Mouse (Mus musculus): ENCODE data around the gene Zc3h10. TPM values are rescaled to one million over a fixed set of nuclear protein-coding genes. Genes with fewer than 3 reads are reported as not detected.
"Not testable (repeated sequence)": the region's sequence is repeated elsewhere in the genome, so short reads cannot be mapped to it uniquely, and the experiment has no call there.

The Zc3h10 gene
- polyA plus RNA-seq, 1 experiment from 2014 or later, result 9.5 TPM

- ATAC-seq (replicated peaks; ENCODE audit: extremely low read depth, insufficient read depth, low FRiP score), result peak; percentile 55
- no peaks in the 10 kb centered on the region for H3K27me3 ChIP-seq (ENCODE audit: control insufficient read depth, insufficient read depth, low read length)
- H3K4me1 ChIP-seq (ENCODE audit: control insufficient read depth, insufficient read depth, low read length), result peaks cover 49% of the 10 kb centered on the region
- WGBS, result 11% methylated on average over 12 of the region's 12 CpGs
- H3K36me3 ChIP-seq (ENCODE audit: control insufficient read depth, insufficient read depth), result peaks cover 38% of the 10 kb centered on the region
- H3K4me2 ChIP-seq (ENCODE audit: low read depth, low read length), result peak overlapping the region; percentile 78
- no peaks in the 10 kb centered on the region for H3K9me3 ChIP-seq (replicated peaks; ENCODE audit: control insufficient read depth, low read length)
- H3K4me3 ChIP-seq (ENCODE audit: low read length), result peak overlapping the region; percentile 75
- peak overlapping the region; percentile 99 for H3K27ac ChIP-seq (ENCODE audit: low read length)
- H3K9ac ChIP-seq (ENCODE audit: low read length), result peak overlapping the region; percentile 88
Measured at GRCm38 (mm10) chr10:128492633-128493311, 54.8 kb downstream of the Zc3h10 start.

GRCm38 (mm10) chr10:128492051-128492450 is 55.5 kb downstream of the Zc3h10 start:
- Histone ChIP-seq H3K4me2 (ENCODE audit: low read depth, low read length) (peak overlapping the region; percentile 78), H3K4me1 (ENCODE audit: control insufficient read depth, insufficient read depth, low read length) (peaks cover 47% of the 10 kb centered on the region), H3K9ac (ENCODE audit: low read length) (peak overlapping the region; percentile 88), H3K27ac (ENCODE audit: low read length) (peak overlapping the region; percentile 99), H3K4me3 (ENCODE audit: low read length) (peak overlapping the region; percentile 75), H3K36me3 (ENCODE audit: control insufficient read depth, insufficient read depth) (peaks cover 46% of the 10 kb centered on the region)
- not testable (repeated sequence) for ATAC-seq (replicated peaks; ENCODE audit: extremely low read depth, insufficient read depth, low FRiP score); H3K27me3 ChIP-seq (ENCODE audit: control insufficient read depth, insufficient read depth, low read length); H3K9me3 ChIP-seq (replicated peaks; ENCODE audit: control insufficient read depth, low read length)
- 20% methylated on average over 8 of the region's 8 CpGs for WGBS

Small RNAs within 50 kb of the gene (microRNA-seq; reads per million reads assigned to microRNA genes)
- not detected for gene Gm47275
- not detected for gene Mir6916
- not detected for gene Mir6917

Other genes starting within 250 kb of the Zc3h10 start
- gene Il23a, start 249.0 kb downstream of the Zc3h10 start, polyA plus RNA-seq (2015; fragmentation: Nextera tagmentation; extraction: Ambion mirVana), result 4.3 and 6.0 TPM in 2 replicates
- 26.1 and 28.1 TPM in 2 replicates for gene Pan2, start 244.4 kb downstream of the Zc3h10 start, polyA plus RNA-seq (2015; fragmentation: Nextera tagmentation; extraction: Ambion mirVana)
- 184 and 195 TPM in 2 replicates for gene Cnpy2, start 225.3 kb downstream of the Zc3h10 start, polyA plus RNA-seq (2015; fragmentation: Nextera tagmentation; extraction: Ambion mirVana)
- gene Cs, start 210.0 kb downstream of the Zc3h10 start, polyA plus RNA-seq (2015; fragmentation: Nextera tagmentation; extraction: Ambion mirVana), result 567 and 572 TPM in 2 replicates
- 13.4 and 19.4 TPM in 2 replicates for gene Coq10a, start 178.8 kb downstream of the Zc3h10 start, polyA plus RNA-seq (2015; fragmentation: Nextera tagmentation; extraction: Ambion mirVana)
- gene Ankrd52, start 170.7 kb downstream of the Zc3h10 start, polyA plus RNA-seq (2015; fragmentation: Nextera tagmentation; extraction: Ambion mirVana), result 8.1 and 8.5 TPM in 2 replicates
- gene Slc39a5, start 146.5 kb downstream of the Zc3h10 start, polyA plus RNA-seq (2015; fragmentation: Nextera tagmentation; extraction: Ambion mirVana), result 0.41 TPM in 1 of 2 replicates, not detected in the other
- gene Nabp2, start 136.3 kb downstream of the Zc3h10 start, polyA plus RNA-seq (2015; fragmentation: Nextera tagmentation; extraction: Ambion mirVana), result 55.9 and 60.4 TPM in 2 replicates
- gene Rnf41, start 136.1 kb downstream of the Zc3h10 start, polyA plus RNA-seq (2015; fragmentation: Nextera tagmentation; extraction: Ambion mirVana), result 29.9 and 31.7 TPM in 2 replicates
- gene Smarcc2, start 88.5 kb downstream of the Zc3h10 start, polyA plus RNA-seq (2015; fragmentation: Nextera tagmentation; extraction: Ambion mirVana), result 54.9 and 57.5 TPM in 2 replicates
- gene Myl6, start 53.6 kb downstream of the Zc3h10 start, polyA plus RNA-seq (2015; fragmentation: Nextera tagmentation; extraction: Ambion mirVana), result 945 and 1,125 TPM in 2 replicates
- 4.2 and 4.4 TPM in 2 replicates for gene Myl6b, start 49.1 kb downstream of the Zc3h10 start, polyA plus RNA-seq (2015; fragmentation: Nextera tagmentation; extraction: Ambion mirVana)
- gene Esyt1, start 21.9 kb downstream of the Zc3h10 start, polyA plus RNA-seq (2015; fragmentation: Nextera tagmentation; extraction: Ambion mirVana), result 22.5 and 25.7 TPM in 2 replicates
- 1,776 and 2,205 TPM in 2 replicates for gene Rpl41, start 1.5 kb upstream of the Zc3h10 start, polyA plus RNA-seq (2015; fragmentation: Nextera tagmentation; extraction: Ambion mirVana)
- 125 and 150 TPM in 2 replicates for gene Pa2g4, start 18.2 kb upstream of the Zc3h10 start, polyA plus RNA-seq (2015; fragmentation: Nextera tagmentation; extraction: Ambion mirVana)
- 3.9 and 5.4 TPM in 2 replicates for gene Erbb3, start 41.9 kb upstream of the Zc3h10 start, polyA plus RNA-seq (2015; fragmentation: Nextera tagmentation; extraction: Ambion mirVana)
- 316 and 332 TPM in 2 replicates for gene Rps26, start 79.0 kb upstream of the Zc3h10 start, polyA plus RNA-seq (2015; fragmentation: Nextera tagmentation; extraction: Ambion mirVana)
- gene Ikzf4, start 98.2 kb upstream of the Zc3h10 start, polyA plus RNA-seq (2015; fragmentation: Nextera tagmentation; extraction: Ambion mirVana), result 1.1 and 1.5 TPM in 2 replicates
- gene Suox, start 126.3 kb upstream of the Zc3h10 start, polyA plus RNA-seq (2015; fragmentation: Nextera tagmentation; extraction: Ambion mirVana), result 15.0 and 15.3 TPM in 2 replicates
- gene Rab5b, start 148.5 kb upstream of the Zc3h10 start, polyA plus RNA-seq (2015; fragmentation: Nextera tagmentation; extraction: Ambion mirVana), result 69.8 and 73.5 TPM in 2 replicates
- 1.7 and 2.8 TPM in 2 replicates for gene Pmel, start 156.4 kb upstream of the Zc3h10 start, polyA plus RNA-seq (2015; fragmentation: Nextera tagmentation; extraction: Ambion mirVana)
- 90.7 and 93.6 TPM in 2 replicates for gene Cdk2, start 157.3 kb upstream of the Zc3h10 start, polyA plus RNA-seq (2015; fragmentation: Nextera tagmentation; extraction: Ambion mirVana)
- gene Dgka, start 197.1 kb upstream of the Zc3h10 start, polyA plus RNA-seq (2015; fragmentation: Nextera tagmentation; extraction: Ambion mirVana), result 9.5 and 12.3 TPM in 2 replicates
- 18.5 and 20.3 TPM in 2 replicates for gene Pym1, start 200.1 kb upstream of the Zc3h10 start, polyA plus RNA-seq (2015; fragmentation: Nextera tagmentation; extraction: Ambion mirVana)
- gene Mmp19, start 243.1 kb upstream of the Zc3h10 start, polyA plus RNA-seq (2015; fragmentation: Nextera tagmentation; extraction: Ambion mirVana), result 1.3 and 2.4 TPM in 2 replicates